Mouse (Mus musculus): ENCODE data around the gene Ang5. TPM values are rescaled to one million over a fixed set of nuclear protein-coding genes. Genes with fewer than 3 reads are reported as not detected.
"Not testable (repeated sequence)": the region's sequence is repeated elsewhere in the genome, so short reads cannot be mapped to it uniquely, and the experiment has no call there.

The Ang5 gene
- total RNA-seq (2021), result not detected

DNA sequence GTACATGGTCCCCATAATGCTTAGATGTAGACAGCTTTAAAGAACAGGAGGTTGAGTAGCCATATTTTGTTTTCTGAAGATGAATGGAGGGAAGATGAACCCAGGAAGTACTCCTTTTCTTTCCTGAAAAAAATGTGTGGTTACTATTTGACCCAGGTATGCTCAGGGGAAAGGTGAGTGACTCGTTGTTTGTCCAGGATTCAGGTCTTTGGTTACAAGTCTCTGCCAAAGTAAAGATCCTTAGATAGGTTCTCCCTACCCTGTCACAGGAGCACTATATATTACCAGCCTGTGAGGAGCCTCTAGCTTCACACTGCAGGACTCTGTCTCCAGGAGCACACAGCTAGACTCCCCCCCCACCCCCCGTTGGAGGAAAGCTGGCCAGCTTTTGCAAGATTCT lies at the start of gene Ang5:
Gene Ang5, plus strand, starts transcription at position 301 of the 400 bp plus-strand sequence.
- DNase-seq; intact Hi-C loops (cut with DNase I): not testable (repeated sequence)

- DNase-seq; intact Hi-C loops (cut with DNase I): not testable (repeated sequence)
These were observed 38.7 kb upstream of the Ang5 start for GRCm38 (mm10) chr14:43918214-43918613.

- intact Hi-C loops (cut with DNase I); DNase-seq: not testable (repeated sequence)
These were observed 33.4 kb upstream of the Ang5 start, which contains the start of gene Ear10 for GRCm38 (mm10) chr14:43923459-43923858. Gene Ear10 (minus strand): TSS chr14:43923559.

- DNase-seq, result peak; percentile 55
- intact Hi-C loops (cut with DNase I), result not testable (repeated sequence)
These were observed 32.0 kb upstream of the Ang5 start, which contains the start of gene Gm8113 for GRCm38 (mm10) chr14:43924688-43925403. Gene Gm8113 (plus strand): TSS chr14:43925390.

DNA sequence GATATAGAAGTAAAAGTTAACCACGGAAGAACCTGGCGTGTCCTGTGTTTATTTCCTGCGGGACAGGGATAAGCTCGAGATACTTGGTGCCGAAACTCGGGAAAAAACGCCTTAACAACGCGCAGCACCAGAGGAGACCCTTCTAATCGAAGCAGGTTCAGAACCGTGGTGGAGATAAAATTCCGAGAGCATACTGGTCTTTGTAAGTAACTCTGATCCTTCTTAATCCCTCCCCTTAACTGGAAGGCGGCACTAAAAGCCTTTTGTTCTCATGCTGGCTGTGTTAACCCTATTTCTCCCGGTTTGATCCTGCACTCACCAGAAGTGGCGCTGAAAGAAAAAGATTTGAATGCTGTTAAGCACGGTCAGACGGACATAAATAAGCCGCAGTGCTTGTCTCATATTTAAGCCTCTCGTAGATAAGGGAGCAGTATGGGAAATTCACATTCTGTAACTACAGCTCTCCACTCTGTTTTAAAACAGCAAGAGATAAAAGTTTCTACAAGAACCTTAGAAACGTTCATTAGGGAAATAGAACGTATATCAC lies 31.4 kb upstream of the Ang5 start:
- DNase-seq; intact Hi-C loops (cut with DNase I): not testable (repeated sequence)

GRCm38 (mm10) chr14:43932991-43933390 lies 23.9 kb upstream of the Ang5 start:
- intact Hi-C loops (cut with DNase I), result not testable (repeated sequence)
- DNase-seq, result peak; percentile 13

DNA sequence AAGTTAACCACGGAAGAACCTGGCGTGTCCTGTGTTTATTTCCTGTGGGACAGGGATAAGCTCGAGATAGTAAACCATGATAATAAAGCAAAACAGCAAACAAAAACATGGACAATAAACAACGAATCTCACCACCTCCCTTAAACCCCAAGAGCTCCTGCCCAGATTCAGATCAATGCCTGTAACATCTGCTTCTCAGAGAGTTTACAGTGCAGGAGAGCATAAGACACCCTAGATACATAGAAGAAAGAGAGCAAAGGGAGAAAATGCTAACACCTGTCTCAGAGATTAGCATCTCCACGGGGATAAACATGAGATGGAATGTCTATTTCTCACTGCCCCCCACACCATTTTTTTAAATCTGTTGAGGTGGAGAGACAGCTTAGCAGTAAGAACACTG lies 23.5 kb upstream of the Ang5 start:
- intact Hi-C loops (cut with DNase I); DNase-seq: not testable (repeated sequence)

- DNase-seq; intact Hi-C loops (cut with DNase I): not testable (repeated sequence)
These were observed 3.5 kb upstream of the Ang5 start for GRCm38 (mm10) chr14:43953382-43953781.

DNA sequence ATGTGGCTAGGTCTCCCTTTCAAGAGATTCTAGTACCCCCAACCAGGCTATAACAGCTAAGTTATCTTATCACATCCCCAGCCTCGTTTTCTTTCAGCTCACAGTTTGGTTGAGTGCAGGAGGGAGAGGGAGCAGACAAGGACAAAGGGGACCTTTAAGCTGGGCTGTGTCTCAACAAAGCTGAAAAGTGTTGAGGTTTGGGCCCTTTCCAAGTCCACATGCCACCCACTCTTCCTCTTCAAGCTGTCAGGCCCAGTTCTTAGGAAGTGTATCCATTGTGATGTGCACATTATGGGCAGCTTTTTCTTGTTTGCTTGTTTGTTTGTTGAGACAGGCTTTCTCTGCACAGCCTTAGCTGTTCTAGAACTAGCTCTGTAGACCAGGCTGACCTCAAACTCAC lies 1.8 kb upstream of the Ang5 start:
- intact Hi-C loops (cut with DNase I), result not testable (repeated sequence)

DNA sequence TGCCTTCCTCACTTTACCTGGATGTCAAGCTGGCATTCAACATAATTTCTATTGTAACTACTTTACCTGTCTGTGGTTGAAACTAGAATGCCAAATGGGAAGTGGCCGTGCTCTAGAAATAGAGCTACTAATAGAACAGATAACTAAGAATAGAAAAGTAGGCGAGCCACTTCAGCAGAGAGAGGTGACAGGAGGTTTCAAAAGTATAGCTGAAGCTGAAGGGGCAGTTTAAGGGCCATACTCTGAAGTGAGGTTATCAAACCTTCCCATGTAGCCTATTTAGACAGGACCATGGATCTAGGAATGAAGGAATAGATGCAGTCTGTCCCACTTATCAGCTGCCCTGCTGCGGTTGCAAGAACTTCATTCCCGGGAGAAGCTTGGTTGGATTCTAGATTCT lies 26.6 kb downstream of the Ang5 start:
- intact Hi-C loops (cut with DNase I), result no loop called here

More for the DNA sequence above, 1.8 kb upstream of the Ang5 start:
- not testable (repeated sequence) for DNase-seq

DNA sequence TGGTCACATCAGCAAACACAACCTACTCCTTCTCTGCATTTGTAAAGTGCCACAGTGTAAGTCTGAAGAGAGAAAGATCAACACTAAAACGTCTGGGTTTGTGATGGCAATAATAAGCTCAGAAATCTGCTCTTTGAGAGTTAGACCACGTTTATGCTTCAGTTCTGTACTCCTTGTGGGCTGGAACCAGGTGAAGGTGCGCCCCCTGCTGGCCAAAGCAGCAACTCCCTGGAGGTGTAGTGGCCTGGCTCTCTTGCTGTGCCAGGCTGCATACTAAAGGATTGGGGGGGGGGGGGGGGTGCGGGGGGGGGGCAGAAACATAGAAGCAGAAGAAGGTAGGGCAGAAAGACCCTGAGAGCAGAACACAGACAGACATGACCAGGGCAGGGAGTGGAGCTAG lies 27.0 kb downstream of the Ang5 start:
- intact Hi-C loops (cut with DNase I), result no loop called here
- DNase-seq, result peak; percentile 43

More for the DNA sequence above, 26.6 kb downstream of the Ang5 start:
- DNase-seq, result no peak

- intact Hi-C loops (cut with DNase I), result no loop called here
- no peak for DNase-seq
These were observed 29.3 kb downstream of the Ang5 start for GRCm38 (mm10) chr14:43986147-43986546.

DNA sequence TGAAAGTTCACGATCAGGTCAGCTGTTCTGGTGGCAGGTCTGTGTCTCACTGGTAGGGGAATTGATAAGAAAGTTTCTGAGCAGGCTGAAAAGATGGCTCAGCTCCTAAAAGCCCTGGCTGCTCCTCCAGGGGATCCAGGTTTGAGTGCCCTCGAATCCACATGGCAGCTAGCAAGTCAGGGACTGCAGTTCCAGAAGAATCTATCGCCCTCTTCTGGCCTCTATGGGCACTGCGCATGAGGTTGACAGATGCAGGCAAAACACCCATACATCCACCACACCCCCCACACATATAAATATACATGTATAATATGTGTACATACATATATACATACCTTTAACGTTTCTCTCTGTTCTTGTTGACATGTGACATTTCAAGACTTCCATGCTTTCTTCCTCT lies 30.5 kb downstream of the Ang5 start:
- peak; percentile 74 for DNase-seq

GRCm38 (mm10) chr14:43998455-43999000 lies 41.7 kb downstream of the Ang5 start:
- DNase-seq; intact Hi-C loops (cut with DNase I): not testable (repeated sequence)

More for the DNA sequence above, 30.5 kb downstream of the Ang5 start:
- intact Hi-C loops (cut with DNase I), result not testable (repeated sequence)

GRCm38 (mm10) chr14:44001600-44001999 lies 44.7 kb downstream of the Ang5 start:
- intact Hi-C loops (cut with DNase I), result no loop called here
- no peak for DNase-seq

GRCm38 (mm10) chr14:44002169-44002568 lies 45.3 kb downstream of the Ang5 start, which contains the start of gene Ang6:
Gene Ang6 (minus strand): TSS chr14:44002269.
- no peak for DNase-seq
- intact Hi-C loops (cut with DNase I), result no loop called here

DNA sequence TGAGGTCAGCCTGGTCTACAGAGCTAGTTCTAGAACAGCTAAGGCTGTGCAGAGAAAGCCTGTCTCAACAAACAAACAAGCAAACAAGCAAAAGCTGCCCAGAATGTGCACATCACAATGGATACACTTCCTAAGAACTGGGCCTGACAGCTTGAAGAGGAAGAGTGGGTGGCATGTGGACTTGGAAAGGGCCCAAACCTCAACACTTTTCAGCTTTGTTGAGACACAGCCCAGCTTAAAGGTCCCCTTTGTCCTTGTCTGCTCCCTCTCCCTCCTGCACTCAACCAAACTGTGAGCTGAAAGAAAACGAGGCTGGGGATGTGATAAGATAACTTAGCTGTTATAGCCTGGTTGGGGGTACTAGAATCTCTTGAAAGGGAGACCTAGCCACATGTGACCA lies 51.2 kb downstream of the Ang5 start:
- DNase-seq; intact Hi-C loops (cut with DNase I): not testable (repeated sequence)

- intact Hi-C loops (cut with DNase I); DNase-seq: not testable (repeated sequence)
These were observed 52.8 kb downstream of the Ang5 start for GRCm38 (mm10) chr14:44009686-44010085.
